Mouse (Mus musculus) stomach, postnatal 0 days (tissue): ENCODE results near the gene Nras.

Experiments used
- CTCF ChIP-seq: IDR thresholded peaks from 2 replicates; pipeline ENCODE4 v1.5.1; 2016; ENCODE audit warnings: antibody characterized with exemption, low read depth, mild to moderate bottlenecking, moderate library complexity
- EP300 ChIP-seq: optimal IDR thresholded peaks from 2 replicates; pipeline ENCODE3; 2016; ENCODE audit warnings: antibody characterized with exemption

DNA sequence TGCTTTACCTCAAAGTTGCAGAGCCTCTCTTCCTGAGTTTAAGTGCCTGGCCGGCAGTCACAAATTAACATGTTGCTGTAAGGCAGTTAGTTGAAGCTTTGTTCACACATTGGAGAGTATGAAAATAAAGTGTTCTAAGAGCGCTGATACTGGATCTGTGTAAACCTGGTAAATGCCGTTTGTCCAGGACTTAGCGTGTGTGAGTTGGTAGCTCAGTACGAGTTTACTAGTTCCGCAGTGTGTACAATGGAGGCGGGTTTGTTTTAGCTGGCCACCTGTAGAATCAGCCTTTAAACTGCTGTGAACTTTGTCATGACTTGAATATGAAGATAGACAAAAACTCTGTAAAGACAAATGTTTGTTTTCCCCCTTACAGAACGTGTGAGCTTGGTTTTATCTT, 8.8 kb downstream of the Nras start:
- TF ChIP-seq CTCF (no peak), EP300 (no peak)
